19 mouse cellular contexts compared by ENCODE assay signal in genomic region chr12:47198609-47199008, GRCm38 (mm10).
"Had no signal": no experiment of that assay in that cellular context is flagged by ENCODE, and none has a peak within 500 bp of the region (broad histone marks: within the 10 kb centered on the region; RNA-seq: fewer than 3 reads in every experiment).

No protein-coding gene starts in this region.

- H3K9ac ChIP-seq: limb, embryonic 15.5 days; liver, embryonic 14.5 days; liver, postnatal 0 days; lung, embryonic 14.5 days; midbrain, embryonic 12.5 days; midbrain, embryonic 15.5 days; neural tube, embryonic 12.5 days; neural tube, embryonic 15.5 days had no signal

- H3K4me2 ChIP-seq: limb, embryonic 15.5 days; liver, embryonic 11.5 days; lung, embryonic 14.5 days; midbrain, embryonic 12.5 days; midbrain, embryonic 15.5 days; neural tube, embryonic 12.5 days; neural tube, embryonic 15.5 days had no signal

- H3K4me3 ChIP-seq: limb, embryonic 15.5 days; midbrain, embryonic 12.5 days; midbrain, embryonic 15.5 days; neural tube, embryonic 12.5 days; neural tube, embryonic 15.5 days had no signal

- H3K4me1 ChIP-seq: limb, embryonic 15.5 days; midbrain, embryonic 12.5 days; midbrain, embryonic 15.5 days; neural tube, embryonic 12.5 days; neural tube, embryonic 15.5 days had no signal

- DNase-seq: kidney, adult 18-20 months; kidney, adult 9 months; kidney, postnatal 14 days; kidney, postnatal 4 days; liver, postnatal 0 days; lung, embryonic 14.5 days; retina, postnatal 1 day; right cerebral cortex, postnatal 25 days; thymus, adult 18-20 months; thymus, postnatal 36 days had no signal

- H3K9me3 ChIP-seq: limb, embryonic 15.5 days; midbrain, embryonic 12.5 days; midbrain, embryonic 15.5 days; neural tube, embryonic 12.5 days; neural tube, embryonic 15.5 days had no signal

- H3K27me3 ChIP-seq: limb, embryonic 15.5 days; midbrain, embryonic 12.5 days; midbrain, embryonic 15.5 days; neural tube, embryonic 12.5 days; neural tube, embryonic 15.5 days had no signal

- ATAC-seq: liver, postnatal 0 days; lung, postnatal 0 days; midbrain, embryonic 15.5 days had no signal

- H3K36me3 ChIP-seq: limb, embryonic 15.5 days; midbrain, embryonic 12.5 days; midbrain, embryonic 15.5 days; neural tube, embryonic 12.5 days; neural tube, embryonic 15.5 days had no signal

- H3K27ac ChIP-seq: limb, embryonic 15.5 days; liver, embryonic 14.5 days; macrophage; midbrain, embryonic 12.5 days; midbrain, embryonic 15.5 days; neural tube, embryonic 12.5 days; neural tube, embryonic 15.5 days had no signal
